Mouse (Mus musculus): ENCODE measurements around the gene Sec14l2. TPM values are rescaled to one million over a fixed set of nuclear protein-coding genes. Genes with fewer than 3 reads are reported as not detected.

Sec14l2 gene
- polyA plus RNA-seq, 1 experiment = 32.2 TPM

GRCm38 (mm10) chr11:4103522-4103921 is 19.7 kb downstream of the Sec14l2 start:
- Histone ChIP-seq H3K27ac (ENCODE audit: insufficient read depth, low read length) (no peak overlapping the region), H3K4me1 (ENCODE audit: control insufficient read depth, insufficient read depth, low read length) (no peaks in the 10 kb centered on the region), H3K4me3 (replicated peaks; ENCODE audit: insufficient read depth, low read depth, low read length) (no peak overlapping the region), H3K27me3 (ENCODE audit: control insufficient read depth, insufficient read depth, low read length) (no peaks in the 10 kb centered on the region)
- no peak for TF ChIP-seq CTCF (IDR thresholded peaks at IDR 0.05; ENCODE audit: borderline replicate concordance, insufficient read depth, low read depth, low read length)
- no peak for TF ChIP-seq POLR2A (IDR thresholded peaks at IDR 0.05; ENCODE audit: borderline replicate concordance, insufficient read depth, low read length)
- DNase-seq = no peak
- WGBS = 81% methylated on average over 14 of the region's 14 CpGs

- no peak for TF ChIP-seq CTCF (IDR thresholded peaks at IDR 0.05; ENCODE audit: borderline replicate concordance, insufficient read depth, low read depth, low read length)
- TF ChIP-seq POLR2A (IDR thresholded peaks at IDR 0.05; ENCODE audit: borderline replicate concordance, insufficient read depth, low read length) = no peak
- DNase-seq = no peak
- 80% methylated on average over 5 of the region's 5 CpGs for WGBS
- Histone ChIP-seq H3K4me1 (ENCODE audit: control insufficient read depth, insufficient read depth, low read length) (0 out of 2 replicates have a peak, but pooled peaks cover 3% of the 10 kb centered on the region), H3K4me3 (replicated peaks; ENCODE audit: insufficient read depth, low read depth, low read length) (no peak overlapping the region), H3K27me3 (ENCODE audit: control insufficient read depth, insufficient read depth, low read length) (no peaks in the 10 kb centered on the region), H3K27ac (ENCODE audit: insufficient read depth, low read length) (no peak overlapping the region)
These were observed 21.4 kb downstream of the Sec14l2 start for GRCm38 (mm10) chr11:4101851-4102250.

- 0 out of 2 replicates have a peak, but pooled peaks cover 3% of the 10 kb centered on the region for H3K4me1 ChIP-seq (ENCODE audit: control insufficient read depth, insufficient read depth, low read length)
- WGBS = 71% methylated on average over 3 of the region's 3 CpGs
- no peaks in the 10 kb centered on the region for H3K27me3 ChIP-seq (ENCODE audit: control insufficient read depth, insufficient read depth, low read length)
- no peak overlapping the region for H3K27ac ChIP-seq (ENCODE audit: insufficient read depth, low read length)
- TF ChIP-seq POLR2A (IDR thresholded peaks at IDR 0.05; ENCODE audit: borderline replicate concordance, insufficient read depth, low read length) (no peak), CTCF (IDR thresholded peaks at IDR 0.05; ENCODE audit: borderline replicate concordance, insufficient read depth, low read depth, low read length) (no peak)
- H3K4me3 ChIP-seq (replicated peaks; ENCODE audit: insufficient read depth, low read depth, low read length) = no peak overlapping the region
- DNase-seq = no peak
These were observed 23.8 kb downstream of the Sec14l2 start for GRCm38 (mm10) chr11:4099447-4099846.

- H3K27ac ChIP-seq (ENCODE audit: insufficient read depth, low read length) = no peak overlapping the region
- TF ChIP-seq CTCF (IDR thresholded peaks at IDR 0.05; ENCODE audit: borderline replicate concordance, insufficient read depth, low read depth, low read length) (no peak), POLR2A (IDR thresholded peaks at IDR 0.05; ENCODE audit: borderline replicate concordance, insufficient read depth, low read length) (no peak)
- no peaks in the 10 kb centered on the region for H3K27me3 ChIP-seq (ENCODE audit: control insufficient read depth, insufficient read depth, low read length)
- DNase-seq = no peak
- peaks cover 3% of the 10 kb centered on the region; the same call in 1 of the 2 replicates for H3K4me1 ChIP-seq (ENCODE audit: control insufficient read depth, insufficient read depth, low read length)
- WGBS = 59% methylated on average over 7 of the region's 7 CpGs
- no peak overlapping the region for H3K4me3 ChIP-seq (replicated peaks; ENCODE audit: insufficient read depth, low read depth, low read length)
These were observed 24.4 kb downstream of the Sec14l2 start for GRCm38 (mm10) chr11:4098816-4099215.

- no peak for DNase-seq
- TF ChIP-seq CTCF (IDR thresholded peaks at IDR 0.05; ENCODE audit: borderline replicate concordance, insufficient read depth, low read depth, low read length) = no peak
- TF ChIP-seq POLR2A (IDR thresholded peaks at IDR 0.05; ENCODE audit: borderline replicate concordance, insufficient read depth, low read length) = no peak
- Histone ChIP-seq H3K27me3 (ENCODE audit: control insufficient read depth, insufficient read depth, low read length) (no peaks in the 10 kb centered on the region), H3K27ac (ENCODE audit: insufficient read depth, low read length) (no peak overlapping the region), H3K4me3 (replicated peaks; ENCODE audit: insufficient read depth, low read depth, low read length) (no peak overlapping the region), H3K4me1 (ENCODE audit: control insufficient read depth, insufficient read depth, low read length) (peaks cover 3% of the 10 kb centered on the region; the same call in 1 of the 2 replicates)
- 51% methylated on average over 8 of the region's 8 CpGs for WGBS
These were observed 25.1 kb downstream of the Sec14l2 start for GRCm38 (mm10) chr11:4098120-4098519.

GRCm38 (mm10) chr11:4097091-4097621 is 26.1 kb downstream of the Sec14l2 start:
- no peak for TF ChIP-seq POLR2A (IDR thresholded peaks at IDR 0.05; ENCODE audit: borderline replicate concordance, insufficient read depth, low read length)
- TF ChIP-seq CTCF (IDR thresholded peaks at IDR 0.05; ENCODE audit: borderline replicate concordance, insufficient read depth, low read depth, low read length) = no peak
- DNase-seq = no peak
- WGBS = 25% methylated on average over 10 of the region's 10 CpGs
- Histone ChIP-seq H3K27ac (ENCODE audit: insufficient read depth, low read length) (peak overlapping the region; percentile 83), H3K27me3 (ENCODE audit: control insufficient read depth, insufficient read depth, low read length) (no peaks in the 10 kb centered on the region), H3K4me3 (replicated peaks; ENCODE audit: insufficient read depth, low read depth, low read length) (peak overlapping the region; percentile 68), H3K4me1 (ENCODE audit: control insufficient read depth, insufficient read depth, low read length) (peaks cover 3% of the 10 kb centered on the region; the same call in 1 of the 2 replicates)

GRCm38 (mm10) chr11:4096054-4096984 is 26.9 kb downstream of the Sec14l2 start:
- Histone ChIP-seq H3K27me3 (ENCODE audit: control insufficient read depth, insufficient read depth, low read length) (no peaks in the 10 kb centered on the region), H3K27ac (ENCODE audit: insufficient read depth, low read length) (peak overlapping the region; percentile 83), H3K4me3 (replicated peaks; ENCODE audit: insufficient read depth, low read depth, low read length) (peak overlapping the region; percentile 68), H3K4me1 (ENCODE audit: control insufficient read depth, insufficient read depth, low read length) (peaks cover 3% of the 10 kb centered on the region; the same call in 1 of the 2 replicates)
- WGBS = 3% methylated on average over 45 of the region's 45 CpGs
- DNase-seq = peak; percentile 99
- TF ChIP-seq POLR2A (IDR thresholded peaks at IDR 0.05; ENCODE audit: borderline replicate concordance, insufficient read depth, low read length) (peak; percentile 99; the same call in 1 of the 2 replicates), CTCF (IDR thresholded peaks at IDR 0.05; ENCODE audit: borderline replicate concordance, insufficient read depth, low read depth, low read length) (no peak)

Measured in cerebellum, adult 2 months (tissue).